12 mouse cellular contexts compared by ENCODE assay signal in genomic region chr8:71723047-71723551, GRCm38 (mm10). TPM values are rescaled to one million over a fixed set of nuclear protein-coding genes. Genes with fewer than 3 reads are reported as not detected.
DNase-seq lines count a peak whose midpoint lies in the region; ATAC-seq and TF ChIP-seq lines count a peak whose summit lies in the region.
"Had no signal": no experiment of that assay in that cellular context is flagged by ENCODE, and none has a peak within 500 bp of the region (broad histone marks: within the 10 kb centered on the region; RNA-seq: fewer than 3 reads in every experiment).

No protein-coding gene starts in this region.

- H3K4me2 ChIP-seq in midbrain, embryonic 14.5 days (ENCODE audit: low read length) = no peak overlapping the region
- no peak overlapping the region for H3K4me2 ChIP-seq in hindbrain, embryonic 13.5 days
- H3K4me2 ChIP-seq: limb, embryonic 13.5 days had no signal

- WGBS in macrophage (ENCODE audit: missing documents) = 27% methylated on average over 12 of the region's 14 CpGs
- 3% methylated on average over 14 of the region's 14 CpGs for WGBS in thymus, adult 2 months
- 71% methylated on average over 14 of the region's 14 CpGs for WGBS in midbrain, embryonic 14.5 days
- 64% methylated on average over 14 of the region's 14 CpGs for WGBS in hindbrain, embryonic 13.5 days

- ATAC-seq in common myeloid progenitor, adult 5-6 weeks (replicated peaks; ENCODE audit: low read depth, poor library complexity, severe bottlenecking) = peak; percentile 80
- no peak for ATAC-seq in midbrain, embryonic 14.5 days (ENCODE audit: low FRiP score, low TSS enrichment)
- ATAC-seq in hindbrain, embryonic 13.5 days (ENCODE audit: low FRiP score) = no peak

- H3K36me3 ChIP-seq in macrophage (ENCODE audit: inconsistent target) = no peaks in the 10 kb centered on the region
- peaks cover 7% of the 10 kb centered on the region; the same call in 1 of the 2 replicates for H3K36me3 ChIP-seq in thymus, adult 2 months (ENCODE audit: control insufficient read depth, insufficient read depth, low read length)
- peaks cover 1% of the 10 kb centered on the region; the same call in 1 of the 2 replicates for H3K36me3 ChIP-seq in midbrain, embryonic 14.5 days (ENCODE audit: control insufficient read depth, insufficient read depth, low read length)
- H3K36me3 ChIP-seq in hindbrain, embryonic 13.5 days = peaks cover 3% of the 10 kb centered on the region
- H3K36me3 ChIP-seq: limb, embryonic 13.5 days had no signal

- H3K4me1 ChIP-seq in thymus, adult 2 months (replicated peaks; ENCODE audit: control insufficient read depth, insufficient read depth, low read length) = peaks cover 51% of the 10 kb centered on the region
- peaks cover 53% of the 10 kb centered on the region for H3K4me1 ChIP-seq in midbrain, embryonic 14.5 days (ENCODE audit: control insufficient read depth, insufficient read depth, low read length)
- H3K4me1 ChIP-seq in hindbrain, embryonic 13.5 days (replicated peaks) = peaks cover 75% of the 10 kb centered on the region

- peak; percentile 26 for DNase-seq in cerebellum, adult 9-10 months
- DNase-seq in cerebellum, adult 11 months = no peak
- peak; percentile 86 for DNase-seq in thymus, adult 2 months
- DNase-seq in urinary bladder, postnatal 25 days (ENCODE audit: low spot score) = no peak
- DNase-seq in midbrain, embryonic 14.5 days = no peak
- DNase-seq: adrenal gland, adult 8-10 months; embryo, embryonic 11 days had no signal

- peak; percentile 69; the same call in 1 of the 2 replicates for TF ChIP-seq POLR2A in thymus, adult 2 months (IDR thresholded peaks at IDR 0.05; ENCODE audit: control insufficient read depth, extremely low read depth, insufficient read depth, low read length, poor library complexity)

- peak overlapping the region; percentile 46 for H3K4me3 ChIP-seq in macrophage (ENCODE audit: inconsistent target)
- H3K4me3 ChIP-seq in thymus, adult 2 months (ENCODE audit: control insufficient read depth, insufficient read depth, low read length) = peak overlapping the region; percentile 89
- no peak overlapping the region for H3K4me3 ChIP-seq in midbrain, embryonic 14.5 days (replicated peaks; ENCODE audit: low read depth, low read length)
- H3K4me3 ChIP-seq in hindbrain, embryonic 13.5 days = no peak overlapping the region
- H3K4me3 ChIP-seq: limb, embryonic 13.5 days had no signal

- H3K9me3 ChIP-seq in midbrain, embryonic 14.5 days (ENCODE audit: control insufficient read depth, low read length) = no peaks in the 10 kb centered on the region
- no peaks in the 10 kb centered on the region for H3K9me3 ChIP-seq in hindbrain, embryonic 13.5 days
- H3K9me3 ChIP-seq: limb, embryonic 13.5 days had no signal

- no peaks in the 10 kb centered on the region for H3K27me3 ChIP-seq in thymus, adult 2 months (ENCODE audit: control insufficient read depth, insufficient read depth, low read length)
- H3K27me3 ChIP-seq in midbrain, embryonic 14.5 days (ENCODE audit: control insufficient read depth, insufficient read depth, low read length) = no peaks in the 10 kb centered on the region
- no peaks in the 10 kb centered on the region for H3K27me3 ChIP-seq in hindbrain, embryonic 13.5 days

- H3K9ac ChIP-seq in midbrain, embryonic 14.5 days (replicated peaks; ENCODE audit: low read length) = no peak overlapping the region
- no peak overlapping the region for H3K9ac ChIP-seq in hindbrain, embryonic 13.5 days
- H3K9ac ChIP-seq: limb, embryonic 13.5 days had no signal

- TF ChIP-seq CTCF in thymus, adult 2 months (IDR thresholded peaks at IDR 0.05; ENCODE audit: borderline replicate concordance, control insufficient read depth, extremely low read depth, insufficient read depth, low read length, poor library complexity) = no peak

- H3K27ac ChIP-seq in macrophage = peak overlapping the region; percentile 22; the same call in 1 of the 2 replicates
- H3K27ac ChIP-seq in thymus, adult 2 months (ENCODE audit: control insufficient read depth, insufficient read depth, low read length) = peak overlapping the region; percentile 94
- H3K27ac ChIP-seq in midbrain, embryonic 14.5 days (replicated peaks; ENCODE audit: low read depth, low read length) = no peak overlapping the region
- no peak overlapping the region for H3K27ac ChIP-seq in hindbrain, embryonic 13.5 days
- H3K27ac ChIP-seq: limb, embryonic 13.5 days had no signal

- no peaks in the 10 kb centered on the region for H3K79me2 ChIP-seq in macrophage (ENCODE audit: inconsistent target)

RNA-seq across cellular contexts. Expression of gene Fcho1, which starts 2.4 kb away (rescaled TPM):
- 64.3 and 91.5 TPM in 2 replicates for total RNA-seq in common myeloid progenitor, adult 5-6 weeks (2017)
- total RNA-seq in macrophage (2018; cell fraction: chromatin; rRNA removed) = 10 to 100 TPM; 13.6 to 90.1 (median 57.2) TPM
- 10 to 100 TPM in 13 of 26 experiments, 1 to 10 TPM in 13; 7.6 to 13.2 (median 10.2) TPM for total RNA-seq in macrophage (2018; cell fraction: cytosol; rRNA removed)
- 10 to 100 TPM in 24 of 26 experiments, 1 to 10 TPM in 2; 7.8 to 36.0 (median 18.9) TPM for total RNA-seq in macrophage (2018; cell fraction: nucleus; rRNA removed)
- 5.0 to 6.2 TPM (median 5.8 TPM) in 3 replicates for polyA plus RNA-seq in macrophage (2018)
- 767 and 809 TPM in 2 replicates for polyA plus RNA-seq in thymus, adult 2 months (2012; rRNA removed)
- polyA plus RNA-seq in midbrain, embryonic 14.5 days (2014; fragmentation: Nextera tagmentation; extraction: Ambion mirVana) = 66.5 and 74.6 TPM in 2 replicates
- 62.2 and 68.2 TPM in 2 replicates for polyA plus RNA-seq in hindbrain, embryonic 13.5 days (2015; fragmentation: Nextera tagmentation; extraction: Ambion mirVana)

RNA-seq across cellular contexts. Expression of gene B3gnt3, which starts 21.5 kb away (rescaled TPM):
- total RNA-seq in common myeloid progenitor, adult 5-6 weeks (2017) = 0.23 TPM in 1 of 2 replicates, not detected in the other
- 1 to 10 TPM in 19 of 26 experiments, under 1 TPM in 7; 0.61 to 8.4 (median 2.5) TPM for total RNA-seq in macrophage (2018; cell fraction: chromatin; rRNA removed)
- 10 to 100 TPM in 21 of 26 experiments, 1 to 10 TPM in 5; 7.2 to 23.9 (median 12.5) TPM for total RNA-seq in macrophage (2018; cell fraction: cytosol; rRNA removed)
- 10 to 100 TPM in 19 of 26 experiments, 1 to 10 TPM in 7; 5.3 to 26.2 (median 11.7) TPM for total RNA-seq in macrophage (2018; cell fraction: nucleus; rRNA removed)
- polyA plus RNA-seq in macrophage (2018) = 13.1 to 16.5 TPM (median 14.2 TPM) in 3 replicates
- 6.3 and 6.9 TPM in 2 replicates for polyA plus RNA-seq in thymus, adult 2 months (2012; rRNA removed)
- polyA plus RNA-seq in midbrain, embryonic 14.5 days (2014; fragmentation: Nextera tagmentation; extraction: Ambion mirVana) = 0.11 and 0.20 TPM in 2 replicates
- 0.32 and 0.34 TPM in 2 replicates for polyA plus RNA-seq in hindbrain, embryonic 13.5 days (2015; fragmentation: Nextera tagmentation; extraction: Ambion mirVana)

RNA-seq across cellular contexts. Expression of gene Insl3, which starts 34.1 kb away (rescaled TPM):
- 3.4 and 3.5 TPM in 2 replicates for total RNA-seq in common myeloid progenitor, adult 5-6 weeks (2017)
- total RNA-seq in macrophage (2018; cell fraction: chromatin; rRNA removed) = 10 to 100 TPM in 13 of 26 experiments, 1 to 10 TPM in 11, not detected in 2; 1.6 to 26.2 (median 11.1) TPM
- total RNA-seq in macrophage (2018; cell fraction: cytosol; rRNA removed) = 1 to 10 TPM in 25 of 26 experiments, under 1 TPM in 1; 0.52 to 4.9 (median 2.7) TPM
- total RNA-seq in macrophage (2018; cell fraction: nucleus; rRNA removed) = 10 to 100 TPM in 13 of 26 experiments, 1 to 10 TPM in 12, not detected in 1; 2.2 to 17.4 (median 10.0) TPM
- polyA plus RNA-seq in macrophage (2018) = 0.64 to 0.95 TPM (median 0.93 TPM) in 3 replicates
- 42.6 and 56.8 TPM in 2 replicates for polyA plus RNA-seq in thymus, adult 2 months (2012; rRNA removed)
- polyA plus RNA-seq in midbrain, embryonic 14.5 days (2014; fragmentation: Nextera tagmentation; extraction: Ambion mirVana) = 0.89 TPM in 1 of 2 replicates, not detected in the other
- polyA plus RNA-seq in hindbrain, embryonic 13.5 days (2015; fragmentation: Nextera tagmentation; extraction: Ambion mirVana) = 0.31 and 0.79 TPM in 2 replicates
- polyA plus RNA-seq: neural tube, embryonic 11.5 days had no signal

RNA-seq across cellular contexts. Expression of gene Jak3, which starts 47.0 kb away (rescaled TPM):
- 9.4 and 14.1 TPM in 2 replicates for total RNA-seq in common myeloid progenitor, adult 5-6 weeks (2017)
- total RNA-seq in macrophage (2018; cell fraction: chromatin; rRNA removed) = 100 to 1,000 TPM in 9 of 26 experiments, 10 to 100 TPM in 17; 25.5 to 167 (median 88.0) TPM
- 10 to 100 TPM; 13.3 to 32.3 (median 20.1) TPM for total RNA-seq in macrophage (2018; cell fraction: cytosol; rRNA removed)
- 10 to 100 TPM; 20.0 to 60.6 (median 43.9) TPM for total RNA-seq in macrophage (2018; cell fraction: nucleus; rRNA removed)
- polyA plus RNA-seq in macrophage (2018) = 10.8 to 16.4 TPM (median 11.3 TPM) in 3 replicates
- polyA plus RNA-seq in thymus, adult 2 months (2012; rRNA removed) = 68.0 and 77.5 TPM in 2 replicates
- polyA plus RNA-seq in midbrain, embryonic 14.5 days (2014; fragmentation: Nextera tagmentation; extraction: Ambion mirVana) = 2.5 and 3.6 TPM in 2 replicates
- polyA plus RNA-seq in hindbrain, embryonic 13.5 days (2015; fragmentation: Nextera tagmentation; extraction: Ambion mirVana) = 3.5 TPM in 2 replicates

RNA-seq across cellular contexts. Expression of gene Unc13a, which starts 51.5 kb away (rescaled TPM):
- total RNA-seq in common myeloid progenitor, adult 5-6 weeks (2017) = 0.46 and 11.3 TPM in 2 replicates
- total RNA-seq in macrophage (2018; cell fraction: chromatin; rRNA removed) = 10 to 100 TPM in 9 of 26 experiments, 1 to 10 TPM in 17; 4.0 to 18.7 (median 8.1) TPM
- total RNA-seq in macrophage (2018; cell fraction: cytosol; rRNA removed) = 1 to 10 TPM in 12 of 26 experiments, under 1 TPM in 14; 0.41 to 1.9 (median 0.99) TPM
- 1 to 10 TPM; 1.2 to 9.0 (median 3.7) TPM for total RNA-seq in macrophage (2018; cell fraction: nucleus; rRNA removed)
- polyA plus RNA-seq in macrophage (2018) = 0.98 to 1.4 TPM (median 1.4 TPM) in 3 replicates
- 1.6 and 2.0 TPM in 2 replicates for polyA plus RNA-seq in thymus, adult 2 months (2012; rRNA removed)
- polyA plus RNA-seq in midbrain, embryonic 14.5 days (2014; fragmentation: Nextera tagmentation; extraction: Ambion mirVana) = 17.4 and 18.9 TPM in 2 replicates
- polyA plus RNA-seq in hindbrain, embryonic 13.5 days (2015; fragmentation: Nextera tagmentation; extraction: Ambion mirVana) = 18.0 and 18.9 TPM in 2 replicates

Comparison
In these comparisons a context has a peak if more than half of its experiments do, and no peak if none do; other contexts are left out.
1. DNase-seq: peak in cerebellum, adult 9-10 months (single experiment) and thymus, adult 2 months (single experiment); none in cerebellum, adult 11 months (single experiment), urinary bladder, postnatal 25 days (single experiment) and midbrain, embryonic 14.5 days (single experiment).
2. H3K27ac ChIP-seq: peak in macrophage (single experiment) and thymus, adult 2 months (single experiment); none in midbrain, embryonic 14.5 days (single experiment) and hindbrain, embryonic 13.5 days (single experiment).
3. H3K4me3 ChIP-seq: peak in macrophage (single experiment) and thymus, adult 2 months (single experiment); none in midbrain, embryonic 14.5 days (single experiment) and hindbrain, embryonic 13.5 days (single experiment).
4. RNA of gene Fcho1, which starts 2.4 kb away (polyA plus RNA-seq): 767 to 809 TPM in thymus, adult 2 months; 66.5 to 74.6 TPM in midbrain, embryonic 14.5 days, 62.2 to 68.2 TPM in hindbrain, embryonic 13.5 days and 5.0 to 6.2 TPM in macrophage; every median in the first group is over 10 times any median in the second.
5. RNA of gene Insl3, which starts 34.1 kb away (polyA plus RNA-seq): 42.6 to 56.8 TPM in thymus, adult 2 months; 0.64 to 0.95 TPM in macrophage, 0.31 to 0.79 TPM in hindbrain, embryonic 13.5 days and 0.89 TPM in midbrain, embryonic 14.5 days; every median in the first group is over 10 times any median in the second.